In the genomic region with DNA sequence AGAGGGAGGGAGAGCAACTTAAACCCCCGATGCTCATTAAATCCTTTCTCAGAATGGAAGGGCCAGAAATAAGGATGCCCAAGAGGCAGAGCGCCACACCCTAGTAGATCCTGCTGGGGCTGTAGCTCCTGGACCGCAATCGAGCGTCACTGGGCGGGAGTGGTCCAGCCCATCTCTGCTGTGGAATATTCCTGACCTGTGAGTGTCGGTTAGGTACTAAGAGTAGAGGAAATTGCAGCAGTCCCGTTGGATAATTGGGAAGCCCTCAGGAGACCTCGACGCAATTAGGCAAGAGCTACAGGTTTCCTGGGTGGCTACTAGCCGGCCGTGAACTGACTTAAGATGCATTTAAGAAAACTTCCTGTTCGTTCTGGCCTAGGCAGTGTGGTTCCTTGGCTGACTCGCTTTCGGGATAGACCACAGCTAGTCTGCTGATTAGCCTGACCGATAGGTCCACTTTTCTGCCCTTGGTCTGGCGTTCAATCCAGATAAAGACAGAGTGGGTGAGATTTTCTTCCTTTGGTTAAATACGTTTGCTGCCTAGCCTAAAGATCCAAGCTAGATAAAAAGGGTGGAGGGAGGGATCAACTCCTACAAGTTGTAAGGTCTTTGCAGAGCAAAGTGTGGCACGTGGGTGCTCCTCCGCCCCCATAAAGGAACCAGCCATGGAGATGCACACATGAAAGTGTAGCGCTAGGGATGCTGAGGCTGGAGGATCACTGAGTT, we compare ENCODE assay signal across 8 mouse cellular contexts. TPM values are rescaled to one million over a fixed set of nuclear protein-coding genes. Genes with fewer than 3 reads are reported as not detected.
A peak's percentile ranks its signal among the peaks of the same experiment; 100 is the strongest.
DNase-seq lines count a peak whose midpoint lies in the region; ATAC-seq and TF ChIP-seq lines count a peak whose summit lies in the region.

No protein-coding gene starts in this region.

- H3K27me3 ChIP-seq in heart, adult 2 months (ENCODE audit: control insufficient read depth, insufficient read depth, low read length), result no peaks in the 10 kb centered on the region
- H3K27me3 ChIP-seq in heart, embryonic 15.5 days, result no peaks in the 10 kb centered on the region
- no peaks in the 10 kb centered on the region for H3K27me3 ChIP-seq in limb, embryonic 11.5 days (ENCODE audit: control insufficient read depth, insufficient read depth, low read length)
- H3K27me3 ChIP-seq in midbrain, embryonic 16.5 days (ENCODE audit: control insufficient read depth, insufficient read depth, low read depth, low read length), result no peaks in the 10 kb centered on the region

- WGBS in heart, adult 2 months, result 2% methylated on average over 21 of the region's 21 CpGs
- under 1% methylated on average over 21 of the region's 21 CpGs for WGBS in heart, embryonic 15.5 days
- under 1% methylated on average over 21 of the region's 21 CpGs for WGBS in limb, embryonic 11.5 days
- WGBS in midbrain, embryonic 16.5 days, result under 1% methylated on average over 21 of the region's 21 CpGs

- intact Hi-C loops in heart, adult 2 months (cut with DNase I), result loop anchor here (10.0 kb wide), 1 partner anchor 213 kb away; no protein-coding TSS in a partner anchor
- intact Hi-C loops in heart, postnatal 25 days (cut with DNase I), result no loop called here

- TF ChIP-seq POLR2A in heart, adult 2 months (IDR thresholded peaks at IDR 0.05; ENCODE audit: insufficient read depth, low read depth, low read length), result no peak

- H3K4me1 ChIP-seq in heart, adult 2 months (ENCODE audit: control insufficient read depth, insufficient read depth, low read length), result peaks cover 15% of the 10 kb centered on the region
- peaks cover 54% of the 10 kb centered on the region for H3K4me1 ChIP-seq in heart, embryonic 15.5 days (replicated peaks)
- peaks cover 17% of the 10 kb centered on the region for H3K4me1 ChIP-seq in limb, embryonic 11.5 days (ENCODE audit: control insufficient read depth, insufficient read depth, low read length)
- peaks cover 34% of the 10 kb centered on the region for H3K4me1 ChIP-seq in midbrain, embryonic 16.5 days (ENCODE audit: control insufficient read depth, insufficient read depth, low read length)

- no peaks in the 10 kb centered on the region; the same call in 1 of the 2 replicates for H3K79me2 ChIP-seq in heart, adult 2 months (replicated peaks; ENCODE audit: control insufficient read depth, insufficient read depth, low read length)

- no peaks in the 10 kb centered on the region for H3K9me3 ChIP-seq in heart, embryonic 15.5 days (replicated peaks)
- H3K9me3 ChIP-seq in limb, embryonic 11.5 days (ENCODE audit: control insufficient read depth, low read length), result no peaks in the 10 kb centered on the region
- H3K9me3 ChIP-seq in midbrain, embryonic 16.5 days (replicated peaks; ENCODE audit: control insufficient read depth, low read length, poor library complexity, severe bottlenecking), result no peaks in the 10 kb centered on the region

- no peak for ATAC-seq in heart, embryonic 15.5 days (replicated peaks; ENCODE audit: insufficient number of reproducible peaks, insufficient read depth, low FRiP score, low read depth)
- no peak for ATAC-seq in limb, embryonic 11.5 days (ENCODE audit: insufficient number of reproducible peaks, low FRiP score, low TSS enrichment, low read depth)
- ATAC-seq in midbrain, embryonic 16.5 days, result 0 out of 2 replicates have a peak, but pooled peaks have one; percentile 32

- peak overlapping the region; percentile 72 for H3K4me2 ChIP-seq in heart, embryonic 15.5 days
- peak overlapping the region; percentile 78 for H3K4me2 ChIP-seq in limb, embryonic 11.5 days (ENCODE audit: low read depth, severe bottlenecking)
- H3K4me2 ChIP-seq in midbrain, embryonic 16.5 days (ENCODE audit: low read length), result peak overlapping the region; percentile 94

- DNase-seq in heart, adult 2 months, result peak; percentile 45 to 55
- DNase-seq in heart, postnatal 25 days (ENCODE audit: low spot score), result no peak
- peak; percentile 51 for DNase-seq in brain, adult 2 months (ENCODE audit: low read depth, low spot score)
- peak; percentile 58 for DNase-seq in limb, embryonic 11.5 days (ENCODE audit: low spot score)
- no peak for DNase-seq in gastrocnemius, adult 8-10 months (ENCODE audit: low spot score in 2 of 2)
- DNase-seq in urinary bladder, postnatal 4 days (ENCODE audit: low spot score in 2 of 2), result no peak

- peak overlapping the region; percentile 91 for H3K4me3 ChIP-seq in heart, adult 2 months
- H3K4me3 ChIP-seq in heart, embryonic 15.5 days, result peak overlapping the region; percentile 86
- H3K4me3 ChIP-seq in limb, embryonic 11.5 days (ENCODE audit: low read depth, low read length), result peak overlapping the region; percentile 65
- peak overlapping the region; percentile 84 for H3K4me3 ChIP-seq in midbrain, embryonic 16.5 days (ENCODE audit: low read depth, low read length)

- H3K36me3 ChIP-seq in heart, adult 2 months (ENCODE audit: control insufficient read depth, insufficient read depth, low read length), result peaks cover 21% of the 10 kb centered on the region
- H3K36me3 ChIP-seq in heart, embryonic 15.5 days, result peaks cover 26% of the 10 kb centered on the region
- H3K36me3 ChIP-seq in limb, embryonic 11.5 days (ENCODE audit: control insufficient read depth, insufficient read depth, low read length), result peaks cover 17% of the 10 kb centered on the region
- peaks cover 10% of the 10 kb centered on the region; the same call in 1 of the 2 replicates for H3K36me3 ChIP-seq in midbrain, embryonic 16.5 days (ENCODE audit: control insufficient read depth, insufficient read depth, low read length)

- TF ChIP-seq CTCF in heart, adult 2 months (IDR thresholded peaks at IDR 0.05), result no peak

- no peak for TF ChIP-seq EP300 in heart, adult 2 months (IDR thresholded peaks at IDR 0.05; ENCODE audit: insufficient read depth, low read depth, low read length)

- peak overlapping the region; percentile 79 for H3K9ac ChIP-seq in heart, adult 2 months (ENCODE audit: low read depth, low read length)
- peak overlapping the region; percentile 97 for H3K9ac ChIP-seq in heart, embryonic 15.5 days
- H3K9ac ChIP-seq in limb, embryonic 11.5 days (ENCODE audit: low read length), result peak overlapping the region; percentile 77
- peak overlapping the region; percentile 91 for H3K9ac ChIP-seq in midbrain, embryonic 16.5 days (ENCODE audit: low read depth, low read length)

- peak overlapping the region; percentile 99 for H3K27ac ChIP-seq in heart, adult 2 months
- H3K27ac ChIP-seq in heart, embryonic 15.5 days, result peak overlapping the region; percentile 98
- peak overlapping the region; percentile 99 for H3K27ac ChIP-seq in limb, embryonic 11.5 days (replicated peaks; ENCODE audit: low read depth, low read length)
- peak overlapping the region; percentile 100 for H3K27ac ChIP-seq in midbrain, embryonic 16.5 days (ENCODE audit: low read length)

RNA-seq across cellular contexts. Expression of a gene that starts 1.3 kb away (rescaled TPM):
- total RNA-seq in heart, adult 2 months (2021), result 100 to 1,000 TPM; 111 to 113 TPM
- 179 and 246 TPM in 2 replicates for polyA plus RNA-seq in heart, adult 2 months (2012; rRNA removed)
- total RNA-seq in heart, postnatal 25 days (2021), result 100 to 1,000 TPM; 119 to 136 TPM
- 1,686 and 1,690 TPM in 2 replicates for polyA plus RNA-seq in heart, embryonic 15.5 days (2015; fragmentation: Nextera tagmentation; extraction: Ambion mirVana)
- 2,196 and 2,311 TPM in 2 replicates for polyA plus RNA-seq in limb, embryonic 11.5 days (2014; fragmentation: Nextera tagmentation; extraction: Ambion mirVana)
- polyA plus RNA-seq in midbrain, embryonic 16.5 days (2015; fragmentation: Nextera tagmentation; extraction: Ambion mirVana), result 1,096 and 1,142 TPM in 2 replicates
- 10 to 100 TPM; 55.0 to 77.6 (median 67.7) TPM for total RNA-seq in gastrocnemius, adult 8-10 months (2022)

RNA-seq across cellular contexts. Expression of a gene that starts 36.7 kb away (rescaled TPM):
- total RNA-seq in heart, adult 2 months (2021), result not detected
- not detected in 2 replicates for polyA plus RNA-seq in heart, adult 2 months (2012; rRNA removed)
- total RNA-seq in heart, postnatal 25 days (2021), result not detected
- polyA plus RNA-seq in heart, embryonic 15.5 days (2015; fragmentation: Nextera tagmentation; extraction: Ambion mirVana), result not detected in 2 replicates
- 0.09 and 0.34 TPM in 2 replicates for polyA plus RNA-seq in limb, embryonic 11.5 days (2014; fragmentation: Nextera tagmentation; extraction: Ambion mirVana)
- polyA plus RNA-seq in midbrain, embryonic 16.5 days (2015; fragmentation: Nextera tagmentation; extraction: Ambion mirVana), result not detected in 2 replicates
- total RNA-seq in gastrocnemius, adult 8-10 months (2022), result not detected

RNA-seq across cellular contexts. Expression of a gene that starts 43.6 kb away (rescaled TPM):
- total RNA-seq in heart, adult 2 months (2021), result 10 to 100 TPM; 39.0 to 46.4 TPM
- 16.2 and 19.3 TPM in 2 replicates for polyA plus RNA-seq in heart, adult 2 months (2012; rRNA removed)
- total RNA-seq in heart, postnatal 25 days (2021), result 10 to 100 TPM; 37.8 to 51.5 TPM
- 17.6 and 26.1 TPM in 2 replicates for polyA plus RNA-seq in heart, embryonic 15.5 days (2015; fragmentation: Nextera tagmentation; extraction: Ambion mirVana)
- polyA plus RNA-seq in limb, embryonic 11.5 days (2014; fragmentation: Nextera tagmentation; extraction: Ambion mirVana), result 37.9 and 44.9 TPM in 2 replicates
- polyA plus RNA-seq in midbrain, embryonic 16.5 days (2015; fragmentation: Nextera tagmentation; extraction: Ambion mirVana), result 29.0 and 31.2 TPM in 2 replicates
- 10 to 100 TPM; 53.7 to 93.1 (median 66.0) TPM for total RNA-seq in gastrocnemius, adult 8-10 months (2022)

Comparison
In these comparisons a context has a peak if more than half of its experiments do, and no peak if none do; other contexts are left out.
1. DNase-seq: peak in heart, adult 2 months (2 of 2), brain, adult 2 months (single experiment) and limb, embryonic 11.5 days (single experiment); none in heart, postnatal 25 days (single experiment), gastrocnemius, adult 8-10 months (0 of 2) and urinary bladder, postnatal 4 days (0 of 2).
2. Peak in every context shown above with its lines, with median percentiles within 50 percentile points of each other: H3K27ac ChIP-seq, H3K4me3 ChIP-seq, H3K9ac ChIP-seq and H3K4me2 ChIP-seq.